Mouse (Mus musculus) forebrain, postnatal 0 days (tissue): ENCODE data around the gene Adipor2. TPM values are rescaled to one million over a fixed set of nuclear protein-coding genes. Genes with fewer than 3 reads are reported as not detected.

Source experiments
- ATAC-seq: fragments of 200-750 bp; cut with Nextera tagmentation; 2 replicates; pipeline ENCODE4 v1.8.0; 2017; ENCODE audit warnings: mild to moderate bottlenecking, moderate library complexity
- DNase-seq: peaks from one replicate; pipeline ENCODE4 v3.0.0-alpha.2; 2015
- H3K27ac ChIP-seq: fragments of 300-500 bp; sonication (generic); 2 replicates; pipeline ENCODE4 v1.5.1; 2014; ENCODE audit warnings: low read depth, mild to moderate bottlenecking, antibody characterized with exemption, low read length, moderate library complexity, mixed read lengths
- H3K27me3 ChIP-seq: fragments of 300-500 bp; sonication (generic); 2 replicates; pipeline ENCODE4 v1.6.1; 2014; ENCODE audit warnings: mild to moderate bottlenecking, low read length, mixed read lengths; ENCODE audit not compliant: insufficient read depth
- H3K36me3 ChIP-seq: fragments of 300-500 bp; sonication (generic); 2 replicates; pipeline ENCODE4 v1.6.1; 2014; ENCODE audit warnings: mild to moderate bottlenecking, moderate library complexity; ENCODE audit not compliant: insufficient read depth
- H3K4me1 ChIP-seq: fragments of 300-500 bp; sonication (generic); 2 replicates; pipeline ENCODE4 v1.6.1; 2014; ENCODE audit warnings: antibody characterized with exemption; ENCODE audit not compliant: insufficient read depth
- H3K4me2 ChIP-seq: fragments of 300-500 bp; sonication (generic); 2 replicates; pipeline ENCODE4 v1.6.1; 2014; ENCODE audit warnings: low read depth, mild to moderate bottlenecking, moderate library complexity
- H3K4me3 ChIP-seq: fragments of 300-500 bp; sonication (generic); 2 replicates; pipeline ENCODE4 v1.5.1; 2014; ENCODE audit warnings: low read depth, low read length, mixed read lengths
- H3K9ac ChIP-seq: fragments of 300-500 bp; sonication (generic); 2 replicates; pipeline ENCODE4 v1.6.1; 2014; ENCODE audit warnings: mild to moderate bottlenecking
- H3K9me3 ChIP-seq: fragments of 300-500 bp; sonication (generic); 2 replicates; pipeline ENCODE4 v1.6.1; 2016; ENCODE audit warnings: low read length
- CTCF ChIP-seq: sonication (generic); IDR thresholded peaks from 2 replicates; pipeline ENCODE4 v1.5.1; 2016; ENCODE audit warnings: antibody characterized with exemption, control low read depth, low read depth
- WGBS: fragments of 180-500 bp; shearing (Covaris S2); extraction: QIAGEN DNeasy Blood & Tissue Kit; methylation state at CpG from one replicate; pipeline ENCODE4 v1.1.7; 2014; 5-methylcytosine and 5-hydroxymethylcytosine counted together
- polyA plus RNA-seq: library from polyadenylated mRNA; unstranded; fragments of >200 nt; fragmentation: Nextera tagmentation; extraction: Ambion mirVana; gene quantifications from 2 replicates; pipeline ENCODE4 v1.2.1, GENCODE M21; 2015
- total RNA-seq: library from RNA; depleted of rRNA; stranded (reverse); fragments of >200 nt; gene quantifications from 2 replicates; pipeline ENCODE4 v1.2.3, GENCODE M21; 2014

Adipor2 gene
- total and polyA plus RNA-seq, 2 experiments from 2014 or later = 34.0 to 46.9 TPM

DNA sequence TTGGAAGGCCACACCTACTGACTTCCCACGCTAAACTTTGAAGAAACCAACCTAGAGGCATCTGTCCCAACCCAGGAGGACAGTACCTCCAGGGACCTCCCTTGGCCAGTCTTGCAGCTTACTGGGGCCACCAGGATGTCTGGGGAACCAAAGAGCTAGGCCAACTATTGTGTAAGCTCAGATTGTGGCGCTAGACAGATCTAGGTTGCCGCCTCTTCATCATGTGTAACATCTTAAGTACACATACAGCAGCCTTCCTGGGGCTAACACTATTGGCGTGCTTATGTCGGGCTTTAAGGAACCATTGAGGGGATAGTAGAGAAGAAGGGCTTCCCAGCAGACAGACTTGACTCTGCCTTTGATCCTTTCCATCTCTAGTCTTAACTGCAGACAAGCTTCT is 69.7 kb downstream of the Adipor2 start:
- no peaks in the 10 kb centered on the region for H3K27me3 ChIP-seq
- ATAC-seq (peak; percentile 13), DNase-seq (no peak)
- no peaks in the 10 kb centered on the region for H3K4me1 ChIP-seq
- TF ChIP-seq CTCF = no peak
- H3K27ac ChIP-seq = no peak overlapping the region
- no peak overlapping the region for H3K9ac ChIP-seq
- no peak overlapping the region for H3K4me3 ChIP-seq
- H3K36me3 ChIP-seq = no peaks in the 10 kb centered on the region
- WGBS = 79% methylated on average over 5 of the region's 5 CpGs
- H3K4me2 ChIP-seq = no peak overlapping the region
- no peaks in the 10 kb centered on the region for H3K9me3 ChIP-seq

DNA sequence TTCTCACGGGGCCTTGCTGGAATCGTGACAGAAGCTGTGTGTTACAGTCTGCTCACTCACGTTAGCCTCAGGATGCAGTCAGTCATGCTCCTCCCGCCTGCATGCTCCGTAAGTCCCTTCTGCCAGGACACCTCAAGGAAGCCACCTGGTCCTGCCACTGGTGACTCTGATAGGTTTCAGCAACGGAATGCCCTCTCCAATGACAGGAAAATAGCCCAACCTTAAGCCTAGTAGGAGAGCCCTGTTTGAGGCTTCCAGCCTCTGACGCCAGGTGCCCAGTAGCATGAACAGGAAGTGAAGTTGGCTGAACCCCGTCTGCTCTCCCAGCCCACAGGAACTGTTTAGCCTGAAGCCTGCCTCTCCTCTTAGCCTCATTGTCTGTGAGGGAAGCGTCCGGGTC is 71.2 kb downstream of the Adipor2 start:
- no peak for DNase-seq
- TF ChIP-seq CTCF = no peak

DNA sequence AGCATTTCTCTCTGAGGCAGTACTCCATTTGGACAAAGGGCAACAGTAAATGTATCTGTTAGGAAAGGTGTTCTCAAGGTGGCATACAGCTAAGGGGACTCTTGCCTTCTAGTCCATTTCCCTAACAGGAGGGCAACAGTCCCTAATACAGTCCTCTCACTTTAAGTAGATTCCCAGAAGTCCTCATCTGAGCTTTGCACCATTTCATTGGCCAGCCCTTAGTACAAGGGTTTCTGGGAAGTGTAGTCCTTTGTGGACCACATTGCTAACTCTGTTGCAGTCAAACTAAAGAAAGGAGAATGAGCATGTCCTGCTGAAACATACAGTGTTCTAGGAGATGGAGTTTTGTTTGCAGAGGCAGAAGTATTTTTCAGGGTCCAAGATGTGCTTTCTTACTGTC is 76.1 kb downstream of the Adipor2 start:
- H3K4me2 ChIP-seq = no peak overlapping the region
- DNase-seq = peak; percentile 75
- peak; percentile 99 for ATAC-seq
- no peak for TF ChIP-seq CTCF
- no peaks in the 10 kb centered on the region for H3K36me3 ChIP-seq
- no peak overlapping the region for H3K4me3 ChIP-seq
- no peaks in the 10 kb centered on the region for H3K27me3 ChIP-seq
- H3K4me1 ChIP-seq = 0 out of 2 replicates have a peak, but pooled peaks cover 4% of the 10 kb centered on the region
- no peaks in the 10 kb centered on the region for H3K9me3 ChIP-seq
- no peak overlapping the region for H3K9ac ChIP-seq
- no peak overlapping the region for H3K27ac ChIP-seq

More for the DNA sequence above, 71.2 kb downstream of the Adipor2 start:
- Histone ChIP-seq H3K4me3 (no peak overlapping the region), H3K4me1 (0 out of 2 replicates have a peak, but pooled peaks cover under 1% of the 10 kb centered on the region), H3K9me3 (no peaks in the 10 kb centered on the region), H3K27me3 (no peaks in the 10 kb centered on the region), H3K36me3 (no peaks in the 10 kb centered on the region), H3K4me2 (no peak overlapping the region), H3K27ac (no peak overlapping the region), H3K9ac (no peak overlapping the region)
- WGBS = 70% methylated on average over 10 of the region's 10 CpGs
- no peak for ATAC-seq

DNA sequence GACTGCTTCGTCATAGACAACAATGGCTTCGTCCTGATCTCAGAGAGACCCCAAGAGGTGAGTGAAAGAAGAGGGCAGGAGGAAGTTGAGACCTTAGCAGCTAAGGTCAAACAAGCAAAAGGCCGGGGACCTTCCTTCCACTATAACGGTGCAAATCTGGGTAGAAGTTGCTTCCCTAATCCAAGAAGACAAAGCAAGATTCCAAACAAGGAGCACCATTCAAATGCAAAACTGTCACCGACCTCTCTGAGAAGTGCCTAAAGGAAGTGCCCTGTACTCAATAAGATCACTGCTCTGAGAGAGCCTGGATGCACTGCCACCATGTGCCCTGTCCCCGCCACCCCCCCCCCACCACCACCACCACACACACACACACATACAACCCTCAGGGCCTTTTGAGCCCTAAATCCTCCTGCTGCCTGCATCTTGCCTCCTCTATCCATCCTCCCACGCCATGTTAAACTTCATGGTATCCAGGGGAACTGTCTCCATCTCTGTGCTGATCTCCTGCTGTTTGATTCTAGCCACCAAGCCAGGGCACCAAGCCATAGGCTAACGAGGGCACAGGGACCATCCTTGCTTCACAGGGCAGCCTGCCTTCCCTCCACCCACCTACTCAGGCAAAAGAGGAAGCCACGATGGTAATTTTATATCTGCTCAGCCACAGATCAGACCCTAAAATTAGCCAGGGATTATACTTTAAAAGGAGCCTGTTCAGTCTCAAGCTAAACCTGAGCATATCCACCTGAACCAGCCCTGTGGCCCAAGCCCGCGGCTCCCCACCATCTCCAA is 79.2 kb downstream of the Adipor2 start:
- ATAC-seq (no peak), DNase-seq (no peak)
- no peaks in the 10 kb centered on the region for H3K36me3 ChIP-seq
- no peaks in the 10 kb centered on the region for H3K9me3 ChIP-seq
- WGBS = 34% methylated on average over 10 of the region's 11 CpGs
- no peak overlapping the region for H3K27ac ChIP-seq
- H3K4me2 ChIP-seq = no peak overlapping the region
- H3K4me3 ChIP-seq = no peak overlapping the region
- no peak overlapping the region for H3K9ac ChIP-seq
- no peaks in the 10 kb centered on the region for H3K27me3 ChIP-seq
- H3K4me1 ChIP-seq = 0 out of 2 replicates have a peak, but pooled peaks cover 4% of the 10 kb centered on the region
- TF ChIP-seq CTCF = no peak

DNA sequence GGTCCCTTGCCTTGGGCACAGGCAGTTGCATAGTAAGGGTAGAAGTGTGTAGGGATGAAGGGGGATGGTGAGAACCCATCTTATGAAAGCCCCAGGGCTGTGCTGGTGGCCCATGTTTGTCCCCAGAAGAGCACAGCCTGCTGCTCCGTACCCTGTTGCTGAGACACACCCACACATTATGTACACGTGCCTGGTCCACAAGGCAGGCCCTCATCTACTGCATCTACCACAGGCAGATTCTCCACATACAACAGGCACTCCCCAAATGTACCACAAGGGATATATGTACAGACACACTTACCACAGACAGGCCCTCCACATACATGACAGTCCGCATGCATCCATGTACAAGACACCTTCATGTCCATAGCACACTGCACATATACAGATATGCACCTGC is 80.2 kb downstream of the Adipor2 start:
- ATAC-seq (no peak), DNase-seq (no peak)
- 77% methylated on average over 3 of the region's 3 CpGs for WGBS
- Histone ChIP-seq H3K36me3 (no peaks in the 10 kb centered on the region), H3K27me3 (no peaks in the 10 kb centered on the region), H3K4me2 (no peak overlapping the region), H3K4me3 (no peak overlapping the region), H3K9ac (no peak overlapping the region), H3K27ac (no peak overlapping the region), H3K4me1 (0 out of 2 replicates have a peak, but pooled peaks cover 4% of the 10 kb centered on the region), H3K9me3 (no peaks in the 10 kb centered on the region)
- no peak for TF ChIP-seq CTCF

DNA sequence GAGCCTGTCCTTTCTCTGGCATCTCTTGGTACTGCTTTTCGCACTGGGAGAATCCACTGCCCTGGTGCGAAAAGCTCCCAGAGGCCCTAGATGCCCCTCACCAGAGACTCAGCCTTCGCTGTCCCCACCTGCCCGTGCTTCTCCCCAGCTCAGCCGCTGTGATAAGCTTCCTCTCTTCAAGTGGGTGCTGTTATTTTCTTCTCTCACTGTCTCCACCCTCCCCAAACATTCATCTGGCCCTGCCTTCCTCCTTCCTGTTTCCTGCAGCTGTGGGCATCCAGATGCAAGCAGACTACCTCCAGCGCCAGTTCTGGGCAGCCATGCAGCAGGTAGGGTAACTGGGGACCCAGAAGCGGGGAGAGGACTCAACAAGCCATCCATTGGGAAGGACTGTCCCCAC is 81.4 kb downstream of the Adipor2 start:
- Histone ChIP-seq H3K4me1 (0 out of 2 replicates have a peak, but pooled peaks cover 4% of the 10 kb centered on the region), H3K9ac (no peak overlapping the region), H3K27ac (no peak overlapping the region), H3K4me2 (no peak overlapping the region), H3K4me3 (no peak overlapping the region), H3K36me3 (no peaks in the 10 kb centered on the region), H3K9me3 (no peaks in the 10 kb centered on the region), H3K27me3 (no peaks in the 10 kb centered on the region)
- ATAC-seq = no peak
- 84% methylated on average over 7 of the region's 7 CpGs for WGBS
- TF ChIP-seq CTCF = no peak
- no peak for DNase-seq

DNA sequence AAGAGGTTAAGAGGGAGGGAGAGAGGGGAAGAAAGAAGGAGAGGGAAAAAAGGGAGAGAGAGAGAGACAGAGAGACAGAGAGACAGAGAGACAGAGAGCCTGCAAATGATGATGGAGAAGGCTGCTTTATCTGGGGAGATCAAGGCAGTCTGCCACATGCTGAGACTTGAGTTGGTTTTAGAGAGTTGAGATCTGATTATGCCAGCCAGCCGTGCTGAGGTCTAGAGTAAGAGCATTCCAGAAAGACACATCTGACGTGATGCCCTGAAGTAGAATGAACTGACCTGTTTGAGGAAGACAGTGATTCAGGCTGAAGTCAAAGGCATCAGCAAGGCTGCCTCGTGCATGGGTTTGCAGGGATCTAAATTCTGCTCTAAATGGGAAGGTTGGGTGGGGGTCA is 83.7 kb downstream of the Adipor2 start:
- H3K4me2 ChIP-seq = no peak overlapping the region
- no peaks in the 10 kb centered on the region for H3K36me3 ChIP-seq
- 55% methylated on average over 3 of the region's 3 CpGs for WGBS
- H3K27ac ChIP-seq = no peak overlapping the region
- no peak overlapping the region for H3K9ac ChIP-seq
- H3K4me3 ChIP-seq = no peak overlapping the region
- peaks cover 19% of the 10 kb centered on the region for H3K4me1 ChIP-seq
- H3K27me3 ChIP-seq = no peaks in the 10 kb centered on the region
- TF ChIP-seq CTCF = no peak
- no peak for DNase-seq
- no peak for ATAC-seq
- H3K9me3 ChIP-seq = no peaks in the 10 kb centered on the region
